Comparison of ENCODE assay signal across 28 mouse cellular contexts in genomic region chr17:31162607-31163006, GRCm38 (mm10). TPM values are rescaled to one million over a fixed set of nuclear protein-coding genes. Genes with fewer than 3 reads are reported as not detected.
DNase-seq lines count a peak whose midpoint lies in the region; ATAC-seq lines count a peak whose summit lies in the region.
"Had no signal": no experiment of that assay in that cellular context is flagged by ENCODE, and none has a peak within 500 bp of the region (broad histone marks: within the 10 kb centered on the region; RNA-seq: fewer than 3 reads in every experiment).

No protein-coding gene starts in this region.

- no peaks in the 10 kb centered on the region for H3K27me3 ChIP-seq in kidney, embryonic 14.5 days (ENCODE audit: control insufficient read depth, insufficient read depth, low read length)
- H3K27me3 ChIP-seq: heart, embryonic 15.5 days; hindbrain, embryonic 13.5 days; liver, embryonic 12.5 days; midbrain, embryonic 12.5 days had no signal

- H3K4me2 ChIP-seq in kidney, embryonic 14.5 days (replicated peaks; ENCODE audit: low read depth, low read length) = no peak overlapping the region
- H3K4me2 ChIP-seq: heart, embryonic 15.5 days; hindbrain, embryonic 13.5 days; limb, embryonic 12.5 days; liver, embryonic 12.5 days; midbrain, embryonic 12.5 days had no signal

- no peak overlapping the region for H3K4me3 ChIP-seq in kidney, embryonic 14.5 days (ENCODE audit: low read length)
- H3K4me3 ChIP-seq: gastrocnemius, adult 2 months; heart, embryonic 15.5 days; hindbrain, embryonic 13.5 days; limb, embryonic 12.5 days; liver, embryonic 12.5 days; midbrain, embryonic 12.5 days had no signal

- H3K27ac ChIP-seq in kidney, embryonic 14.5 days (ENCODE audit: low read depth, low read length) = no peak overlapping the region
- H3K27ac ChIP-seq: gastrocnemius, adult 2 months; heart, embryonic 15.5 days; hindbrain, embryonic 13.5 days; limb, embryonic 12.5 days; liver, embryonic 12.5 days; midbrain, embryonic 12.5 days had no signal

- no peaks in the 10 kb centered on the region for H3K4me1 ChIP-seq in kidney, embryonic 14.5 days (ENCODE audit: control insufficient read depth, insufficient read depth, low read length)
- H3K4me1 ChIP-seq: heart, embryonic 15.5 days; hindbrain, embryonic 13.5 days; limb, embryonic 12.5 days; liver, embryonic 12.5 days; midbrain, embryonic 12.5 days had no signal

- peak; percentile 20 to 31 for DNase-seq in adrenal gland, adult (ENCODE audit: inconsistent age in 2 of 2, low spot score in 1 of 2)
- no peak for DNase-seq in adrenal gland, adult 8-10 months
- peak; percentile 18 to 48 for DNase-seq in kidney, postnatal 25 days
- DNase-seq in 416B (ENCODE audit: low read depth) (peak; percentile 67), MN1 (ENCODE audit: low spot score) (no peak)
- DNase-seq: cerebellum, adult 8-10 months; gastrocnemius, adult 2 months; heart, postnatal 36 days; kidney, adult 2 months; lung, adult 2 months; lung, postnatal 14 days had no signal

- H3K9ac ChIP-seq in kidney, embryonic 14.5 days (ENCODE audit: low read depth, low read length) = no peak overlapping the region
- H3K9ac ChIP-seq: heart, embryonic 15.5 days; hindbrain, embryonic 13.5 days; limb, embryonic 12.5 days; liver, embryonic 12.5 days; midbrain, embryonic 12.5 days had no signal

- no peaks in the 10 kb centered on the region for H3K9me3 ChIP-seq in kidney, embryonic 14.5 days (ENCODE audit: control insufficient read depth, low read length)
- H3K9me3 ChIP-seq: heart, embryonic 15.5 days; hindbrain, embryonic 13.5 days; limb, embryonic 12.5 days; midbrain, embryonic 12.5 days had no signal

- no peaks in the 10 kb centered on the region for H3K36me3 ChIP-seq in kidney, embryonic 14.5 days (ENCODE audit: control insufficient read depth, insufficient read depth, low read length)
- H3K36me3 ChIP-seq: heart, embryonic 15.5 days; hindbrain, embryonic 13.5 days; limb, embryonic 12.5 days; liver, embryonic 12.5 days; midbrain, embryonic 12.5 days had no signal

- no peak for ATAC-seq in kidney, embryonic 14.5 days (ENCODE audit: low FRiP score, low TSS enrichment)
- peak; percentile 59 for ATAC-seq in granulocyte monocyte progenitor cell, adult 5-6 weeks (replicated peaks; ENCODE audit: poor library complexity, severe bottlenecking)
- ATAC-seq: forebrain, embryonic 14.5 days; liver, embryonic 12.5 days had no signal

- 86% methylated on average over 12 of the region's 12 CpGs for WGBS in kidney, embryonic 14.5 days

RNA-seq across cellular contexts. Expression of gene Tff1, which starts 2.5 kb away (rescaled TPM):
- total RNA-seq in adrenal gland, adult 8-10 months (2022) = not detected
- polyA plus RNA-seq in kidney, embryonic 14.5 days (2014; fragmentation: Nextera tagmentation; extraction: Ambion mirVana) = not detected in 2 replicates
- total RNA-seq in granulocyte monocyte progenitor cell, adult 5-6 weeks (2014; fragmentation: Nextera tagmentation) = not detected in 2 replicates
- total RNA-seq in granulocyte monocyte progenitor cell, adult 5-6 weeks (2017) = not detected in 2 replicates
- total RNA-seq: gastrocnemius, adult 2 months; gastrocnemius, postnatal 4 days; heart, postnatal 36 days; left cerebral cortex, postnatal 14 days; megakaryocyte, adult 5-6 weeks; MEL; monocyte, adult 5-6 weeks; neutrophil, adult 5-6 weeks had no signal
- polyA plus RNA-seq: embryonic facial prominence, embryonic 14.5 days; forebrain, embryonic 14.5 days; frontal cortex, adult 2 months; heart, embryonic 15.5 days; hindbrain, embryonic 13.5 days; limb, embryonic 12.5 days; lung, adult 2 months; midbrain, embryonic 12.5 days had no signal

RNA-seq across cellular contexts. Expression of gene Tff2, which starts 18.5 kb away (rescaled TPM):
- not detected for total RNA-seq in adrenal gland, adult 8-10 months (2022)
- 0.61 and 1.2 TPM in 2 replicates for polyA plus RNA-seq in kidney, embryonic 14.5 days (2014; fragmentation: Nextera tagmentation; extraction: Ambion mirVana)
- total RNA-seq in granulocyte monocyte progenitor cell, adult 5-6 weeks (2014; fragmentation: Nextera tagmentation) = not detected in 2 replicates
- total RNA-seq in granulocyte monocyte progenitor cell, adult 5-6 weeks (2017) = not detected in 2 replicates
- total RNA-seq: gastrocnemius, adult 2 months; gastrocnemius, postnatal 4 days; heart, postnatal 36 days; left cerebral cortex, postnatal 14 days; megakaryocyte, adult 5-6 weeks; MEL; monocyte, adult 5-6 weeks; neutrophil, adult 5-6 weeks had no signal
- polyA plus RNA-seq: embryonic facial prominence, embryonic 14.5 days; forebrain, embryonic 14.5 days; frontal cortex, adult 2 months; heart, embryonic 15.5 days; hindbrain, embryonic 13.5 days; limb, embryonic 12.5 days; liver, embryonic 12.5 days; midbrain, embryonic 12.5 days had no signal

RNA-seq across cellular contexts. Expression of gene Tff3, which starts 33.2 kb away (rescaled TPM):
- not detected for total RNA-seq in adrenal gland, adult 8-10 months (2022)
- polyA plus RNA-seq in kidney, embryonic 14.5 days (2014; fragmentation: Nextera tagmentation; extraction: Ambion mirVana) = not detected in 2 replicates
- not detected in 2 replicates for total RNA-seq in granulocyte monocyte progenitor cell, adult 5-6 weeks (2014; fragmentation: Nextera tagmentation)
- total RNA-seq in granulocyte monocyte progenitor cell, adult 5-6 weeks (2017) = not detected in 2 replicates
- total RNA-seq: gastrocnemius, adult 2 months; gastrocnemius, postnatal 4 days; heart, postnatal 36 days; left cerebral cortex, postnatal 14 days; megakaryocyte, adult 5-6 weeks; MEL; monocyte, adult 5-6 weeks; neutrophil, adult 5-6 weeks had no signal
- polyA plus RNA-seq: embryonic facial prominence, embryonic 14.5 days; heart, embryonic 15.5 days; kidney, adult 2 months; limb, embryonic 12.5 days; lung, adult 2 months had no signal

RNA-seq across cellular contexts. Expression of gene Tmprss3, which starts 36.2 kb away (rescaled TPM):
- total RNA-seq in adrenal gland, adult 8-10 months (2022) = not detected
- not detected in 2 replicates for polyA plus RNA-seq in kidney, embryonic 14.5 days (2014; fragmentation: Nextera tagmentation; extraction: Ambion mirVana)
- 13.1 and 18.0 TPM in 2 replicates for total RNA-seq in granulocyte monocyte progenitor cell, adult 5-6 weeks (2014; fragmentation: Nextera tagmentation)
- 2.6 and 3.7 TPM in 2 replicates for total RNA-seq in granulocyte monocyte progenitor cell, adult 5-6 weeks (2017)
- total RNA-seq: gastrocnemius, adult 2 months; gastrocnemius, postnatal 4 days; heart, postnatal 36 days; monocyte, adult 5-6 weeks had no signal
- polyA plus RNA-seq: forebrain, embryonic 14.5 days; heart, embryonic 15.5 days; limb, embryonic 12.5 days; midbrain, embryonic 12.5 days; small intestine, adult 2 months had no signal

RNA-seq across cellular contexts. Expression of gene Ubash3a, which starts 45.1 kb away (rescaled TPM):
- total RNA-seq in adrenal gland, adult 8-10 months (2022) = under 1 TPM; 0.12 to 0.51 (median 0.31) TPM
- 0.14 and 0.40 TPM in 2 replicates for polyA plus RNA-seq in kidney, embryonic 14.5 days (2014; fragmentation: Nextera tagmentation; extraction: Ambion mirVana)
- total RNA-seq in granulocyte monocyte progenitor cell, adult 5-6 weeks (2014; fragmentation: Nextera tagmentation) = 36.4 and 50.2 TPM in 2 replicates
- 35.5 and 39.5 TPM in 2 replicates for total RNA-seq in granulocyte monocyte progenitor cell, adult 5-6 weeks (2017)
- total RNA-seq: gastrocnemius, adult 2 months; heart, postnatal 36 days; left cerebral cortex, postnatal 14 days had no signal
- polyA plus RNA-seq: forebrain, embryonic 14.5 days; frontal cortex, adult 2 months had no signal

Comparison
In these comparisons a context has a peak if more than half of its experiments do, and no peak if none do; other contexts are left out.
1. DNase-seq: peak in adrenal gland, adult (2 of 2), kidney, postnatal 25 days (2 of 2) and 416B (single experiment); none in adrenal gland, adult 8-10 months (single experiment) and MN1 (single experiment).